Comparison of ENCODE assay signal across 17 mouse cellular contexts in the genomic region with DNA sequence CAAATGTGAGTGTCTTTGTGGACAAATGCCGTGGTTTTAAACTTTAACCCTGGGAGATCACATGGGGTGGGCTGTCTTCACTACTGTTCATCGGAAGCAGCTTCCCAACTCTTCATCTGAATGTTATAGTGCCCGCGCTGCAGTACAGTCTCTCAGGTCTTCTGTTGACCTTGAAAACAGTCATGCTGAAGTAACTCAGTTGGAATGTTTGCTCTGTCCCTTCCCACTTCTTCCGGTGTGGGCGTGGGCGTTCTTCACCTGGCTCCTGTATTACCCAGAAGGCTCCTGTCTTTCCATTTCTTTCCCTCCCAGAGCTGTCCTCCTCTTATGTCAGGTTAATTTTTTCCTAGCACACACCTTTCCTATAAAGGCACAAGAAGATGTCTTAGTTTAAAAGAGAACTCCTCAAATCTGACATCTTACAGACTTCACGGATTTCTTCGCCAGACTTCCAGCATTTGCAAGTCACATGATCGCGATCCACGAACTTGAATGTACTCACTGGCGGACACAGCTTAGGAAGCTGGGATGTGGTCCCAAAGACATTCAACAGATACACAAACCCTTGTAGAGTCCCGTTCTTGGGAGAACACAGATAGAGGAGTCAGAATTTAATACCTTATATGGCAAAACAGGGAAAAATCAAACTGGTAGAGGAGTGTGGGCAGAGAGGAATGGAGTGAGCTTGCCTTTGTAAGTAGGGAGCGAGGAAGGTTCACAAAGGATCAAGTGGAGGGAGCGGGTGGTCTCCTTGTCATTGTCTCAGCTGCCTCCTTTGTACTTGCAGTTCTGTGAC.
A peak's percentile ranks its signal among the peaks of the same experiment; 100 is the strongest.
DNase-seq lines count a peak whose midpoint lies in the region; ATAC-seq and TF ChIP-seq lines count a peak whose summit lies in the region.
"Had no signal": no experiment of that assay in that cellular context is flagged by ENCODE, and none has a peak within 500 bp of the region (broad histone marks: within the 10 kb centered on the region; RNA-seq: fewer than 3 reads in every experiment).

No protein-coding gene starts in this region.

- H3K4me1 ChIP-seq in heart, embryonic 15.5 days (replicated peaks) = peaks cover 47% of the 10 kb centered on the region
- H3K4me1 ChIP-seq in lung, postnatal 0 days (ENCODE audit: insufficient read depth, low read depth, low read length) = no peaks in the 10 kb centered on the region
- H3K4me1 ChIP-seq in lung, adult 2 months (ENCODE audit: control insufficient read depth, insufficient read depth, low read length) = no peaks in the 10 kb centered on the region
- H3K4me1 ChIP-seq in intestine, embryonic 15.5 days (replicated peaks) = peaks cover 9% of the 10 kb centered on the region
- peaks cover 19% of the 10 kb centered on the region for H3K4me1 ChIP-seq in stomach, embryonic 16.5 days (ENCODE audit: control insufficient read depth, insufficient read depth, low read length)
- H3K4me1 ChIP-seq: hindbrain, embryonic 15.5 days; midbrain, embryonic 15.5 days had no signal

- peak; percentile 43; the same call in 1 of the 2 replicates for TF ChIP-seq EP300 in lung, postnatal 0 days (IDR thresholded peaks at IDR 0.05)

- no peak overlapping the region for H3K4me2 ChIP-seq in heart, embryonic 15.5 days
- H3K4me2 ChIP-seq in lung, postnatal 0 days (replicated peaks; ENCODE audit: low read depth, low read length) = peak overlapping the region; percentile 30; the same call in 1 of the 2 replicates
- no peak overlapping the region for H3K4me2 ChIP-seq in intestine, embryonic 15.5 days (replicated peaks)
- H3K4me2 ChIP-seq in stomach, embryonic 16.5 days (ENCODE audit: low read depth, low read length) = no peak overlapping the region
- H3K4me2 ChIP-seq: forebrain, embryonic 12.5 days; hindbrain, embryonic 15.5 days; midbrain, embryonic 15.5 days had no signal

- DNase-seq in heart, adult 18-20 months = no peak
- peak; percentile 71 for DNase-seq in lung, postnatal 0 days (ENCODE audit: low spot score)
- no peak for DNase-seq in lung, adult 2 months
- DNase-seq in layer of hippocampus, adult 18-20 months (ENCODE audit: low spot score in 2 of 2) = no peak
- no peak for DNase-seq in MN1 (ENCODE audit: low spot score)
- DNase-seq: adrenal gland, postnatal 25 days; cerebellum, adult 8-10 months; kidney, adult 9 months; right cerebral cortex, postnatal 14 days; thymus, postnatal 14 days had no signal

- H3K9ac ChIP-seq in heart, embryonic 15.5 days = no peak overlapping the region
- H3K9ac ChIP-seq in lung, postnatal 0 days (replicated peaks; ENCODE audit: low read depth) = no peak overlapping the region
- no peak overlapping the region for H3K9ac ChIP-seq in intestine, embryonic 15.5 days
- no peak overlapping the region for H3K9ac ChIP-seq in stomach, embryonic 16.5 days (ENCODE audit: low read length)
- H3K9ac ChIP-seq: forebrain, embryonic 12.5 days; hindbrain, embryonic 15.5 days; midbrain, embryonic 15.5 days had no signal

- no peak overlapping the region for H3K4me3 ChIP-seq in heart, embryonic 15.5 days
- no peak overlapping the region for H3K4me3 ChIP-seq in lung, postnatal 0 days (ENCODE audit: low read depth, low read length)
- no peak overlapping the region for H3K4me3 ChIP-seq in lung, adult 2 months (replicated peaks; ENCODE audit: extremely low read depth, low read depth, low read length)
- no peak overlapping the region for H3K4me3 ChIP-seq in intestine, embryonic 15.5 days (replicated peaks)
- H3K4me3 ChIP-seq in stomach, embryonic 16.5 days (replicated peaks; ENCODE audit: low read length) = no peak overlapping the region
- H3K4me3 ChIP-seq: forebrain, embryonic 12.5 days; hindbrain, embryonic 15.5 days; midbrain, embryonic 15.5 days had no signal

- H3K9me3 ChIP-seq in heart, embryonic 15.5 days (replicated peaks) = no peaks in the 10 kb centered on the region
- no peaks in the 10 kb centered on the region for H3K9me3 ChIP-seq in lung, postnatal 0 days (ENCODE audit: low read length)
- H3K9me3 ChIP-seq in intestine, embryonic 15.5 days = no peaks in the 10 kb centered on the region
- no peaks in the 10 kb centered on the region for H3K9me3 ChIP-seq in stomach, embryonic 16.5 days (replicated peaks; ENCODE audit: control insufficient read depth, low read length)
- H3K9me3 ChIP-seq: hindbrain, embryonic 15.5 days; midbrain, embryonic 15.5 days had no signal

- H3K27ac ChIP-seq in heart, embryonic 15.5 days = peak overlapping the region; percentile 54
- no peak overlapping the region for H3K27ac ChIP-seq in lung, postnatal 0 days (ENCODE audit: low read length)
- H3K27ac ChIP-seq in intestine, embryonic 15.5 days = peak overlapping the region; percentile 90
- H3K27ac ChIP-seq in stomach, embryonic 16.5 days (ENCODE audit: low read length) = peak overlapping the region; percentile 83
- H3K27ac ChIP-seq: forebrain, embryonic 12.5 days; hindbrain, embryonic 15.5 days; midbrain, embryonic 15.5 days had no signal

- 62% methylated on average over 16 of the region's 16 CpGs for WGBS in heart, embryonic 15.5 days
- WGBS in lung, postnatal 0 days = 65% methylated on average over 16 of the region's 16 CpGs
- WGBS in lung, adult 2 months = 71% methylated on average over 16 of the region's 16 CpGs
- 63% methylated on average over 16 of the region's 16 CpGs for WGBS in intestine, embryonic 15.5 days
- WGBS in stomach, embryonic 16.5 days = 64% methylated on average over 16 of the region's 16 CpGs

- H3K36me3 ChIP-seq in heart, embryonic 15.5 days = peaks cover 21% of the 10 kb centered on the region
- H3K36me3 ChIP-seq in lung, postnatal 0 days (ENCODE audit: insufficient read depth, low read length) = no peaks in the 10 kb centered on the region
- H3K36me3 ChIP-seq in intestine, embryonic 15.5 days = no peaks in the 10 kb centered on the region; the same call in 1 of the 2 replicates
- no peaks in the 10 kb centered on the region for H3K36me3 ChIP-seq in stomach, embryonic 16.5 days (ENCODE audit: control insufficient read depth, insufficient read depth, low read length)
- H3K36me3 ChIP-seq: hindbrain, embryonic 15.5 days; midbrain, embryonic 15.5 days had no signal

- no peak for ATAC-seq in heart, embryonic 15.5 days (replicated peaks; ENCODE audit: insufficient number of reproducible peaks, insufficient read depth, low FRiP score, low read depth)
- ATAC-seq in lung, postnatal 0 days = peak; percentile 78
- ATAC-seq in intestine, embryonic 15.5 days = peak; percentile 54
- ATAC-seq in stomach, embryonic 16.5 days (ENCODE audit: insufficient read depth, low FRiP score) = peak; percentile 70
- ATAC-seq: activated CD4-positive, CD25-positive, alpha-beta regulatory T cell, adult 4 months; midbrain, embryonic 15.5 days had no signal

- no peak for TF ChIP-seq CTCF in lung, postnatal 0 days (IDR thresholded peaks at IDR 0.05)
- no peak for TF ChIP-seq CTCF in lung, adult 2 months (IDR thresholded peaks at IDR 0.05; ENCODE audit: insufficient read depth, low read length)

- H3K27me3 ChIP-seq in heart, embryonic 15.5 days = no peaks in the 10 kb centered on the region
- H3K27me3 ChIP-seq in lung, postnatal 0 days (replicated peaks; ENCODE audit: insufficient read depth, low read length) = no peaks in the 10 kb centered on the region
- H3K27me3 ChIP-seq in intestine, embryonic 15.5 days (replicated peaks) = no peaks in the 10 kb centered on the region
- H3K27me3 ChIP-seq in stomach, embryonic 16.5 days (ENCODE audit: control insufficient read depth, insufficient read depth, low read length) = no peaks in the 10 kb centered on the region
- H3K27me3 ChIP-seq: forebrain, embryonic 12.5 days; hindbrain, embryonic 15.5 days; midbrain, embryonic 15.5 days had no signal

- no peak for TF ChIP-seq POLR2A in lung, adult 2 months (IDR thresholded peaks at IDR 0.05; ENCODE audit: borderline replicate concordance, extremely low read depth, low read depth, low read length)
